Mouse (Mus musculus) CH12.LX (cell line): Measurements from ENCODE around the gene Mei4. TPM values are rescaled to one million over a fixed set of nuclear protein-coding genes. Genes with fewer than 3 reads are reported as not detected.

Source experiments
- DNase-seq: peaks from one replicate; pipeline ENCODE4 v3.0.0-alpha.2; 2013; ENCODE audit errors: extremely low read depth
- H3K27ac ChIP-seq: 2 replicates; pipeline ENCODE4 v1.5.1; 2012; ENCODE audit warnings: low read depth, mild to moderate bottlenecking, control low read depth, moderate library complexity; ENCODE audit not compliant: insufficient read depth
- H3K27me3 ChIP-seq: replicated peaks from 2 replicates; pipeline ENCODE3; 2012; ENCODE audit warnings: inconsistent platforms
- H3K36me3 ChIP-seq, 2 experiments: replicated peaks in 1 of 2; 2 replicates each; pipeline versions ENCODE3 to v1.6.1; 2012; ENCODE audit warnings: inconsistent platforms in 1 of 2, low read length in 1 of 2, mild to moderate bottlenecking in 1 of 2, mixed read lengths in 1 of 2, moderate library complexity in 1 of 2; ENCODE audit not compliant: control insufficient read depth in 1 of 2, insufficient read depth in 1 of 2
- H3K4me1 ChIP-seq, 2 experiments: 2 replicates each; pipeline ENCODE4 v1.6.1; 2012; ENCODE audit warnings: inconsistent platforms in 1 of 2, moderate library complexity in 1 of 2; ENCODE audit not compliant: insufficient read depth in 2 of 2, control insufficient read depth in 1 of 2
- H3K4me2 ChIP-seq: 2 replicates; pipeline ENCODE4 v1.6.1; 2012; ENCODE audit warnings: low read depth, mild to moderate bottlenecking, control low read depth; ENCODE audit not compliant: poor library complexity, insufficient read depth, severe bottlenecking
- H3K4me3 ChIP-seq, 3 experiments: fragments of 150-350 bp in 1 of 3; sonication (generic) in 1 of 3; replicated peaks in 1 of 3; 2 replicates each; pipeline versions ENCODE3 to v1.5.1; 2011 to 2012; ENCODE audit warnings: low read depth in 2 of 3, low read length in 2 of 3, mild to moderate bottlenecking in 2 of 3, moderate library complexity in 2 of 3, control low read depth in 1 of 3, improper control_type of control experiment in 1 of 3, inconsistent platforms in 1 of 3, mixed read lengths in 1 of 3; ENCODE audit not compliant: poor library complexity in 1 of 3
- H3K79me2 ChIP-seq: replicated peaks from 2 replicates; pipeline ENCODE4 v1.6.1; 2012; ENCODE audit warnings: mild to moderate bottlenecking, moderate library complexity; ENCODE audit not compliant: control insufficient read depth, poor library complexity, insufficient read depth, severe bottlenecking; ENCODE audit errors: extremely low read depth
- H3K9ac ChIP-seq: 2 replicates; pipeline ENCODE4 v1.6.1; 2012; ENCODE audit warnings: low read depth, mild to moderate bottlenecking, control low read depth, moderate library complexity; ENCODE audit not compliant: insufficient read depth
- H3K9me3 ChIP-seq: replicated peaks from 2 replicates; pipeline ENCODE3; 2012; ENCODE audit warnings: low read length, inconsistent platforms, mixed read lengths
- BHLHE40 ChIP-seq: IDR thresholded peaks from 2 replicates; pipeline ENCODE4 v1.6.1; 2011; ENCODE audit warnings: mild to moderate bottlenecking, low read depth, low read length, improper control_type of control experiment
- CHD1 ChIP-seq: IDR thresholded peaks from 2 replicates; pipeline ENCODE4 v1.6.1; 2012; ENCODE audit warnings: low read depth, low read length, improper control_type of control experiment, inconsistent platforms
- CHD2 ChIP-seq: IDR thresholded peaks from 2 replicates; pipeline ENCODE4 v1.6.1; 2011; ENCODE audit warnings: low read length, improper control_type of control experiment
- CTCF ChIP-seq, 2 experiments: IDR thresholded peaks in 1 of 2; conservative IDR thresholded peaks in 1 of 2; 2 replicates each; pipeline ENCODE4 v1.5.1; 2011 to 2012; ENCODE audit warnings: low read depth in 2 of 2, low read length in 2 of 2, improper control_type of control experiment in 1 of 2, inconsistent platforms in 1 of 2, mild to moderate bottlenecking in 1 of 2, moderate library complexity in 1 of 2
- E2F4 ChIP-seq: IDR thresholded peaks from 2 replicates; pipeline ENCODE4 v1.6.1; 2011; ENCODE audit warnings: low read depth, low read length, improper control_type of control experiment; ENCODE audit not compliant: insufficient replicate concordance
- EP300 ChIP-seq: IDR thresholded peaks from 2 replicates; pipeline ENCODE4 v1.6.1; 2011; ENCODE audit warnings: low read length, improper control_type of control experiment
- ETS1 ChIP-seq: conservative IDR thresholded peaks from 2 replicates; pipeline ENCODE4 v1.6.1; 2012; ENCODE audit warnings: low read depth, mild to moderate bottlenecking, inconsistent platforms, low read length, improper control_type of control experiment, moderate library complexity
- GABPA ChIP-seq: IDR thresholded peaks from 2 replicates; pipeline ENCODE4 v1.6.1; 2012; ENCODE audit warnings: low read depth, low read length, improper control_type of control experiment, inconsistent platforms; ENCODE audit not compliant: insufficient replicate concordance
- HCFC1 ChIP-seq: IDR thresholded peaks from 2 replicates; pipeline ENCODE4 v1.6.1; 2012; ENCODE audit warnings: low read depth, mild to moderate bottlenecking, inconsistent platforms, low read length, improper control_type of control experiment
- IRF4 ChIP-seq: IDR thresholded peaks from 2 replicates; pipeline ENCODE4 v1.6.1; 2014; ENCODE audit warnings: low read depth, mild to moderate bottlenecking, inconsistent platforms, low read length, improper control_type of control experiment
- MAFK ChIP-seq: IDR thresholded peaks from 2 replicates; pipeline ENCODE4 v1.6.1; 2011; ENCODE audit warnings: low read length, improper control_type of control experiment; ENCODE audit not compliant: insufficient replicate concordance
- MAX ChIP-seq: IDR thresholded peaks from 2 replicates; pipeline ENCODE4 v1.6.1; 2011; ENCODE audit warnings: low read length, improper control_type of control experiment
- NELFE ChIP-seq: IDR thresholded peaks from 2 replicates; pipeline ENCODE4 v1.6.1; 2011; ENCODE audit warnings: low read depth, low read length, improper control_type of control experiment
- POLR2A ChIP-seq: IDR thresholded peaks from 2 replicates; pipeline ENCODE4 v1.6.1; 2011; ENCODE audit warnings: low read depth, mild to moderate bottlenecking, improper control_type of control experiment, low read length
- POLR2AphosphoS2 ChIP-seq: IDR thresholded peaks from 2 replicates; pipeline ENCODE4 v1.6.1; 2011; ENCODE audit warnings: low read depth, low read length, improper control_type of control experiment
- RAD21 ChIP-seq: IDR thresholded peaks from 2 replicates; pipeline ENCODE4 v1.6.1; 2011; ENCODE audit warnings: low read depth, mild to moderate bottlenecking, low read length, improper control_type of control experiment, moderate library complexity
- TCF12 ChIP-seq: IDR thresholded peaks from 2 replicates; pipeline ENCODE4 v1.6.1; 2014; ENCODE audit warnings: low read depth, mild to moderate bottlenecking, inconsistent platforms, low read length, improper control_type of control experiment
- UBTF ChIP-seq: IDR thresholded peaks from 2 replicates; pipeline ENCODE4 v1.6.1; 2012; ENCODE audit warnings: low read depth, mild to moderate bottlenecking, inconsistent platforms, low read length, improper control_type of control experiment, moderate library complexity
- USF2 ChIP-seq: conservative IDR thresholded peaks from 2 replicates; pipeline ENCODE4 v1.6.1; 2011; ENCODE audit warnings: low read depth, low read length, improper control_type of control experiment
- ZC3H11A ChIP-seq: IDR thresholded peaks from 2 replicates; pipeline ENCODE4 v1.6.1; 2012; ENCODE audit warnings: low read depth, mild to moderate bottlenecking, inconsistent platforms, low read length, improper control_type of control experiment
- ZKSCAN1 ChIP-seq: IDR thresholded peaks from 2 replicates; pipeline ENCODE4 v1.6.1; 2012; ENCODE audit warnings: low read depth, inconsistent platforms, low read length, improper control_type of control experiment, borderline replicate concordance
- ZMIZ1 ChIP-seq: IDR thresholded peaks from 2 replicates; pipeline ENCODE4 v1.6.1; 2012; ENCODE audit warnings: low read depth, mild to moderate bottlenecking, inconsistent platforms, low read length, improper control_type of control experiment
- dilution Hi-C: fragments of 300-500 bp; cut with MboI; formaldehyde crosslinking; loops from 2 replicates; pipeline ENCODE4 v1.14.3; 2020; ENCODE audit warnings: low sequenced_read_pairs; ENCODE audit not compliant: extremely low pct_unique_long_range_greater_than_20kb, extremely low pct_ligation_motif_present
- in situ Hi-C: fragments of 300-500 bp; cut with MboI; formaldehyde crosslinking; loops from 3 replicates; pipeline ENCODE4 v1.14.3; 2019; ENCODE audit warnings: low sequenced_read_pairs, low pct_ligation_motif_present, low pct_unique_long_range_greater_than_20kb, mixed read lengths
- polyA plus RNA-seq: library from polyadenylated mRNA; unstranded; fragments of >175 nt; gene quantifications from 2 replicates; pipeline ENCODE4 v1.2.1, GENCODE M21; 2012; ENCODE audit warnings: low read depth; ENCODE audit not compliant: insufficient read length
- total RNA-seq, 2 experiments: library from RNA; depleted of rRNA; stranded (reverse); fragments of 300-350 nt in 1 of 2; fragments of >200 nt in 1 of 2; gene quantifications; 2 replicates each; pipeline ENCODE4 v1.2.3; 2012 to 2014

Mei4 gene
- total and polyA plus RNA-seq, 3 experiments, result not detected

DNA sequence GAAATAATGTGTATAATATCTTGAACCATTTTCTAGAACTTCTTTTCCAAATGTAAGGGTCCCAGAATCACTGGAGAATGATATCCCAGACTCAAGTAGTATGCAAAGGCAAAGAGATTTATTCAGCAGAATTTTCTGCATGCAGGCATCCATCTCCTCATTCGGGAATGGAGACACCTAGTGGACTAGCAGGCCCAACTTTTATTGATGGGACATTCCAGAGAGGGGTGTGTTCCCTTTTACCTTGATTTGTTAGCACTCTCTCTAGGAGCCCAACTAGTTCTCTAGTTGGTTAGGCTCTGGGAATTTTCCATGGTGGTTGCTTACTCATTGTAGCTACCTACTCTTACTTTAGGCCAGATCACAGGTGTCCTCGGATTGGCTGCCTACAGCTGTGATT lies 105.5 kb downstream of the Mei4 start:
- in situ Hi-C loops (no loop called here), dilution Hi-C loops (no loop called here)
- H3K4me1 ChIP-seq, result no peaks in the 10 kb centered on the region
- no peaks in the 10 kb centered on the region for H3K79me2 ChIP-seq
- DNase-seq, result peak; percentile 2
- no peak overlapping the region for H3K9ac ChIP-seq
- no peaks in the 10 kb centered on the region for H3K27me3 ChIP-seq
- no peaks in the 10 kb centered on the region for H3K9me3 ChIP-seq
- no peak for TF ChIP-seq CHD1
- TF ChIP-seq TCF12, result no peak
- TF ChIP-seq CTCF (conservative IDR thresholded peaks at IDR 0.05 in 1 of 2, IDR thresholded peaks at IDR 0.05 in 1 of 2; ENCODE audit: low read depth in 2 of 2, low read length in 2 of 2), result peak in 1 of 2 experiments; percentile 11; a peak in 1 of 4 replicates
- H3K4me3 ChIP-seq, result no peak overlapping the region
- no peak overlapping the region for H3K27ac ChIP-seq
- no peaks in the 10 kb centered on the region for H3K36me3 ChIP-seq
- H3K4me2 ChIP-seq, result no peak overlapping the region

GRCm38 (mm10) chr9:81982461-81982860 lies 119.0 kb downstream of the Mei4 start:
- no peak overlapping the region for H3K9ac ChIP-seq
- H3K36me3 ChIP-seq, result no peaks in the 10 kb centered on the region
- no peaks in the 10 kb centered on the region for H3K79me2 ChIP-seq
- no peaks in the 10 kb centered on the region for H3K9me3 ChIP-seq
- in situ Hi-C loops (no loop called here), dilution Hi-C loops (no loop called here)
- no peak for DNase-seq
- no peak overlapping the region for H3K27ac ChIP-seq
- no peaks in the 10 kb centered on the region for H3K27me3 ChIP-seq
- TF ChIP-seq IRF4 (no peak), MAX (no peak), ZMIZ1 (no peak), RAD21 (no peak), MAFK (no peak), HCFC1 (no peak), NELFE (no peak), BHLHE40 (no peak), UBTF (no peak), POLR2AphosphoS2 (no peak), EP300 (no peak), GABPA (no peak), CHD2 (no peak), POLR2A (no peak), E2F4 (no peak), ETS1 (no peak), ZKSCAN1 (no peak), USF2 (no peak), ZC3H11A (no peak)
- H3K4me1 ChIP-seq, result no peaks in the 10 kb centered on the region
- no peak overlapping the region for H3K4me3 ChIP-seq
- H3K4me2 ChIP-seq, result no peak overlapping the region
